Mouse (Mus musculus): ENCODE measurements around the gene Ppp1r16b. TPM values are rescaled to one million over a fixed set of nuclear protein-coding genes. Genes with fewer than 3 reads are reported as not detected.

Gene Ppp1r16b
- polyA plus RNA-seq, 1 experiment from 2014 or later, result 4.4 TPM

GRCm38 (mm10) chr2:158702176-158702575 is 37.0 kb downstream of the Ppp1r16b start:
- H3K4me1 ChIP-seq, result no peaks in the 10 kb centered on the region
- WGBS, result 89% methylated on average over 5 of the region's 5 CpGs
- no peak for DNase-seq (ENCODE audit: low spot score)
- no peak overlapping the region for H3K27ac ChIP-seq
- H3K4me3 ChIP-seq, result no peak overlapping the region
- no peaks in the 10 kb centered on the region for H3K9me3 ChIP-seq (replicated peaks)
- no peaks in the 10 kb centered on the region for H3K36me3 ChIP-seq
- H3K27me3 ChIP-seq (ENCODE audit: low read depth, poor library complexity, severe bottlenecking), result no peaks in the 10 kb centered on the region

DNA sequence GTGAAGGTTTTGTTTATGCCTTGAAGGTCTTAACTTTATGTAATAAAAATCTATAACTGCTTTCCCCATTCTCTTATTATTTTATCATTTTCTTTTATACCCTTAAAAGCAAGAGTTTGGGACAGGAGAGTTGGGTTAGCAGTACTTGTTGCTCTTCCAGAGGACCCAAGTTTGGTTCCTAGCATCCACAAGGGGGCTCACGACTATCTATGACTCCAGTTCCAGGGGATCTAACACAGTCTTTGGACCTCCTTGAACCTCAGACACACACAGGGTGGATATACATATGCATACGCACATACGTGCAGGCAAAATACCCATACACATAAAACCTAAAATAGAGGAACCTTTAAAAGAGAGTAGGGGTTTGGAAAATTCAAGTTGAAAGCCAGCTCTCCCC is 39.5 kb downstream of the Ppp1r16b start:
- no peaks in the 10 kb centered on the region for H3K36me3 ChIP-seq
- H3K4me3 ChIP-seq, result no peak overlapping the region
- 76% methylated on average over 3 of the region's 3 CpGs for WGBS
- DNase-seq (ENCODE audit: low spot score), result no peak
- H3K9me3 ChIP-seq (replicated peaks), result no peaks in the 10 kb centered on the region
- H3K27me3 ChIP-seq (ENCODE audit: low read depth, poor library complexity, severe bottlenecking), result no peaks in the 10 kb centered on the region
- no peak overlapping the region for H3K27ac ChIP-seq
- H3K4me1 ChIP-seq, result no peaks in the 10 kb centered on the region

DNA sequence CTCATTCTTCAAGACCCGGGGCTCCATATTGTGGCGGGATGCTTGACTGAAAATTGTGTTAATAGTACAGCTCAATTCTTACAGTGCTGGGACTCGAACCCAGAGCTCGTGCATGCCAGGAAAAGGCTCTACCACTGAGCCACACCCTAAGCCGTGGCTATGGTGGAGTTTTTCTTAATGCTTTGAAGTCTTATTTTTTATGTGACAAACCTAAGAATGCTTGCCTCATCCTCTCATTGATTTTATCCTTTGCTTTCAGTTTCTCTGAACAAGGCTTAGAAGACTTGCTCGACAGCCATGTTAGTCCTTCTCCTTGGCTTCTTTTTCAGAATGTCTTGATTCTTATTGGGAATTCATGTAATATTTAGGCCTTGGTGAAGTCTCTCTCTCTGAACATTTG is 40.3 kb downstream of the Ppp1r16b start:
- Histone ChIP-seq H3K27ac (no peak overlapping the region), H3K36me3 (no peaks in the 10 kb centered on the region), H3K9me3 (replicated peaks) (no peaks in the 10 kb centered on the region), H3K4me1 (no peaks in the 10 kb centered on the region), H3K27me3 (ENCODE audit: low read depth, poor library complexity, severe bottlenecking) (no peaks in the 10 kb centered on the region), H3K4me3 (no peak overlapping the region)
- 94% methylated on average over 6 of the region's 6 CpGs for WGBS
- DNase-seq (ENCODE audit: low spot score), result no peak

GRCm38 (mm10) chr2:158706704-158707408 is 41.7 kb downstream of the Ppp1r16b start:
- H3K27ac ChIP-seq, result no peak overlapping the region
- no peaks in the 10 kb centered on the region for H3K27me3 ChIP-seq (ENCODE audit: low read depth, poor library complexity, severe bottlenecking)
- H3K4me3 ChIP-seq, result no peak overlapping the region
- WGBS, result 89% methylated on average over 10 of the region's 10 CpGs
- no peak for DNase-seq (ENCODE audit: low spot score)
- H3K36me3 ChIP-seq, result no peaks in the 10 kb centered on the region
- H3K4me1 ChIP-seq, result peaks cover 1% of the 10 kb centered on the region; the same call in 1 of the 2 replicates
- no peaks in the 10 kb centered on the region for H3K9me3 ChIP-seq (replicated peaks)

DNA sequence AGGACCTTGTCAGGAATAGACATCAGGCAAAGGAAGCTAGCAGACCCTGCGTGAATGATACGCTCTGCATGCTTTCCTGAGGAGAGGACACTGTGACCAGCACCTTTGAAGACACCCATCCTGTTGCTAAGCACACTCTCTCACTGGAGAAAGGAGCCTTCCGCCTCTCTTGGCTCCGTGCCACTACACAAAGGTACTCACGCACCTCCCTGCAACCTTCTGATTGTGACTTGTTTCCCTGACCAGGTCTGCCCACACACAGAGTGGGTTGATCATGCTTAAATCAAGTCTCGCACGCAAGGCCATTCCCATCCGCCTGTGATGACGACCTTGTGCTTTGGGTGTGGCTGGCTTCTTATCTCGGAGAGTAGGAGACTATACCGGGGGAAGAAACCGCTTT is 42.9 kb downstream of the Ppp1r16b start:
- Histone ChIP-seq H3K27ac (no peak overlapping the region), H3K4me1 (peaks cover 8% of the 10 kb centered on the region), H3K27me3 (ENCODE audit: low read depth, poor library complexity, severe bottlenecking) (no peaks in the 10 kb centered on the region), H3K4me3 (no peak overlapping the region), H3K36me3 (no peaks in the 10 kb centered on the region), H3K9me3 (replicated peaks) (no peaks in the 10 kb centered on the region)
- WGBS, result 90% methylated on average over 12 of the region's 12 CpGs
- no peak for DNase-seq (ENCODE audit: low spot score)

DNA sequence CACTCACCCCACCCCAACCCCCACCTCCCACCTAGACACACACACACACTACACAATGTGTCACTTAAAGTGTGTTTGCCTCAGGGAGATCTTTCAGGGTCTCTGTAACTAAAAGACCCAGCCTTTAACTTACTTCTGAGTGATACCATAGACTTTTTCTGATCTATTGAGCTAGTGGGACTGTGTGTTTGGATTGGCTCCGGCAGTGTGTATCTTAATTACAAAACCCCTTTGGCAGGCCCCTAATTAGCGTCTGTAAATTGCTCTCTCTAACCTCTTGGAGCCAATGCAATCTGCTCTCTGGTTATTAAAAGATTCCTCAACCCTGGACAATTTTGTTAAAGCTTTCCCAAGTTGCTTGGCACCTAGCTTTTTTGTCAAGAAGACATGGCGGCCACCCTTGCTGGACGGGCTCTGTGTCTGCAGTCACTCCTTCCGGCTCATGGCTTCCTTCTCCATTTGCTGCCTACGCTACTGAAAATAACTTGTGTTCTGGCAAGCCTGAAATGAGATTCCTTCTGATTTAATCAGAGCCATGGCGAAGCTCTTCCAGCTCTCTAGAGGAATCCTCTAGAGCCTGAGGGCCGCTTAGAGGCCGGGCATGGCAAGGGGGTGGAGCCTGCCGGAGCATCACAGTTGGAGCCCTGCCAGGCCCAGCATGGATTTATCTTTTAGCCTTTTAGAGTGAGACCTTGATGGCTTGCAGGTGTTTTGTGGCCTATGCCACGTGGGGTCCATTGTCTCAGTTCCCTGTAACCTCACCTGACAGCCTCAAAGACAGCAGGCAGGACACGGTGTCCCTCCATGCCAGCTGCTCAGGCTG is 46.9 kb downstream of the Ppp1r16b start:
- H3K4me3 ChIP-seq, result no peak overlapping the region
- whole genome bisulfite sequencing, result 68% methylated on average over 12 of the region's 12 CpGs
- H3K9me3 ChIP-seq (replicated peaks), result no peaks in the 10 kb centered on the region
- H3K4me1 ChIP-seq, result peaks cover 17% of the 10 kb centered on the region
- no peaks in the 10 kb centered on the region for H3K36me3 ChIP-seq
- no peak for DNase-seq (ENCODE audit: low spot score)
- H3K27me3 ChIP-seq (ENCODE audit: low read depth, poor library complexity, severe bottlenecking), result no peaks in the 10 kb centered on the region
- H3K27ac ChIP-seq, result no peak overlapping the region

GRCm38 (mm10) chr2:158714826-158715225 is 49.6 kb downstream of the Ppp1r16b start:
- 84% methylated on average over 6 of the region's 6 CpGs for WGBS

DNA sequence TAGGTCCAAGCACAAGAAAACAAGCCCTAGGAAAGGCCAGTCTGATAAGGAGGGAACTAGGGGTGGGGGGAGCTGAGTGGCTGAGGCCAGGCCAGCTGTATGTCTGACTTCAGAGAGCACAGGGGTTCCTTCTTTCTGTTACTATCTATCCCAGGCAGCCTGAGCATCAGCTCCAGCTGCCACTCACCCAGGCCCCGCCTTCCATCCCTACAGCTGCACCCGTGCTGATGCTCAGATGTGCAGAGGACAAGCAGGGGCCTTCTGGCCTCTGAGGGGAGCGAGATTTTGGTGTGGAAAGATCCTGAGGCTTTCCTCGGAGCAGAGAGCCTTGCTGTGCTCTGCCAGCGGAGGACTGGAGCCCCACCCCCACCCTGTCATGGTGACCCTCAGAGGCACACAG is 50.9 kb downstream of the Ppp1r16b start:
- 27% methylated on average over 5 of the region's 5 CpGs for WGBS
- H3K27ac ChIP-seq, result no peak overlapping the region
- H3K27me3 ChIP-seq (ENCODE audit: low read depth, poor library complexity, severe bottlenecking), result no peaks in the 10 kb centered on the region
- no peak overlapping the region for H3K4me3 ChIP-seq
- no peaks in the 10 kb centered on the region for H3K9me3 ChIP-seq (replicated peaks)
- DNase-seq (ENCODE audit: low spot score), result no peak
- H3K4me1 ChIP-seq, result peaks cover 21% of the 10 kb centered on the region
- H3K36me3 ChIP-seq, result no peaks in the 10 kb centered on the region

More at GRCm38 (mm10) chr2:158714826-158715225, 49.6 kb downstream of the Ppp1r16b start:
- Histone ChIP-seq H3K4me1 (peaks cover 17% of the 10 kb centered on the region), H3K27me3 (ENCODE audit: low read depth, poor library complexity, severe bottlenecking) (no peaks in the 10 kb centered on the region), H3K9me3 (replicated peaks) (no peaks in the 10 kb centered on the region), H3K36me3 (no peaks in the 10 kb centered on the region), H3K27ac (no peak overlapping the region), H3K4me3 (no peak overlapping the region)
- DNase-seq (ENCODE audit: low spot score), result no peak

DNA sequence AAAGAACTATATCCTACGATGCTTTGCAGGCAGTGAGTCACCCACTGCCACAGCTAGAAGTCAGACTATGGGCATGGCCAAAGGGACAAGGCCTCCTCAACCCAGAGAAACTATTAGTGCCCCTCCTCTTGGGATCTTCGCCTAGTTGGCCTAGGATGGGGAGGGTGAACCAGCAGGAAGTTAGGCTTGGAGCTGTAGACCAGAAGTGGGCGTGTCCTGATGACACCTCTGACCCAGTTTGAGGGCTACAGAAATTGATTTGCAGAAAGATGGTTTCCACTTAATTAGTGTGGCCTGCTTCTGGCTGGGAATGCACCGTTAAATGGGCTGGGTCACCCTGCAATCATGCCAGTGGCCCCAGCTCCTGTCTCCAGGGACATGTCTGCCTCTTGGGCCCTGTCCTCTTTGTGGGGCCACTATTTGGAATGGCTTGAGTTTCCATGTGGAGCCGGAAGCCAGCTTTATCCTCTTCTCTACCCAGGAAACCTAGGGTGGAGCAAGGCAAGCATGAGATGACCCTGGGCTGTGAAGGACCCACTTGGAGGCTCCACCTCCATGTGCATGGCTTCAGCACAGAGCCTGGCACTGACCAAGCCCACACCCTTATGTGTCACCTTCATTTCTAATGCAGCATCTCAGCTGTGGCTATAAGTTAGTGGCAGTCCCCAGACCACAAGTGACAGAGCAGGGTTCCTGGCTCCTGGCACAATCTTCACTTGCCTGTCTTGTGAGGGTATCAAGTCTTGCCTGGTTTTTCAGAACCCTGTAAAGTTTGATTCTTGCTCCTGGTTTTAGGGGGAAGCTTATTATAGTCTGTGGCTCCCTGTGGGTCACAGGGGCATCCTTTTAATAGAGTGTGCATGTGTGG is 52.6 kb downstream of the Ppp1r16b start:
- H3K36me3 ChIP-seq, result no peaks in the 10 kb centered on the region
- 78% methylated on average over 5 of the region's 5 CpGs for WGBS
- peaks cover 13% of the 10 kb centered on the region for H3K4me1 ChIP-seq
- no peak overlapping the region for H3K4me3 ChIP-seq
- H3K9me3 ChIP-seq (replicated peaks), result no peaks in the 10 kb centered on the region
- no peak overlapping the region for H3K27ac ChIP-seq
- no peaks in the 10 kb centered on the region for H3K27me3 ChIP-seq (ENCODE audit: low read depth, poor library complexity, severe bottlenecking)
- no peak for DNase-seq (ENCODE audit: low spot score)

- H3K36me3 ChIP-seq, result no peaks in the 10 kb centered on the region
- H3K27me3 ChIP-seq (ENCODE audit: low read depth, poor library complexity, severe bottlenecking), result no peaks in the 10 kb centered on the region
- H3K4me3 ChIP-seq, result no peak overlapping the region
- WGBS, result 87% methylated on average over 12 of the region's 12 CpGs
- H3K4me1 ChIP-seq, result peaks cover 19% of the 10 kb centered on the region
- H3K9me3 ChIP-seq (replicated peaks), result no peaks in the 10 kb centered on the region
- H3K27ac ChIP-seq, result no peak overlapping the region
- DNase-seq (ENCODE audit: low spot score), result no peak
Measured at GRCm38 (mm10) chr2:158718816-158719549, 53.8 kb downstream of the Ppp1r16b start.

- DNase-seq (ENCODE audit: low spot score), result no peak
- Histone ChIP-seq H3K36me3 (no peaks in the 10 kb centered on the region), H3K4me1 (peaks cover 18% of the 10 kb centered on the region), H3K27ac (no peak overlapping the region), H3K9me3 (replicated peaks) (no peaks in the 10 kb centered on the region), H3K4me3 (no peak overlapping the region), H3K27me3 (ENCODE audit: low read depth, poor library complexity, severe bottlenecking) (no peaks in the 10 kb centered on the region)
- 81% methylated on average over 16 of the region's 16 CpGs for WGBS
Measured at GRCm38 (mm10) chr2:158720715-158721370, 55.6 kb downstream of the Ppp1r16b start.

DNA sequence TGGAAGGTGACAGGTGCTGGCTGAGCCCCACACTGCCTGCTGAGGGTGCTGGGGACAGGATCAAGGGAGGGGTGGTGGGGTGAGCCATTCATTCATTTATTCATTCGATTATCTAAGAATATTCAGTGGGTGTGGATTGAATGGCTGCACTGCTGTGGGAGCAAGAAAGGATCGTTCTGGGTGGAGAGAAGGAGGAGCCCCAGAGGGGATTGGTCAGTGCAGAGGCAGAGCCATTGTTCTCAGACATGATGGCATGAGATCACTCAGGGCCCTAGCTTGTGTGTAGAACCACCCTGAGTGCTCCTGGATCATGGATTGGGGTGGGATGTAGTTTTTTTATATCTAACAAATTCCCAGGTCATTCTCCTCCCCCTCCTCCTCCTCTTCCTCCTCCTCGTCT is 56.3 kb downstream of the Ppp1r16b start:
- Histone ChIP-seq H3K4me3 (no peak overlapping the region), H3K27me3 (ENCODE audit: low read depth, poor library complexity, severe bottlenecking) (no peaks in the 10 kb centered on the region), H3K9me3 (replicated peaks) (no peaks in the 10 kb centered on the region), H3K27ac (no peak overlapping the region), H3K36me3 (no peaks in the 10 kb centered on the region), H3K4me1 (peaks cover 11% of the 10 kb centered on the region)
- WGBS, result 73% methylated on average over 3 of the region's 3 CpGs
- DNase-seq (ENCODE audit: low spot score), result no peak
